Mouse (Mus musculus) ovary, adult 18-20 months (tissue): ENCODE data around the gene Lamtor4.

ENCODE experiments used
- DNase-seq: peaks from one replicate; pipeline ENCODE4 v3.0.0; 2022; ENCODE audit warnings: low spot score, mixed read lengths

Lamtor4 gene

GRCm38 (mm10) chr5:138260834-138261233 is 5.6 kb downstream of the Lamtor4 start:
- no peak for DNase-seq

GRCm38 (mm10) chr5:138262001-138262400 is 6.7 kb downstream of the Lamtor4 start:
- no peak for DNase-seq

GRCm38 (mm10) chr5:138262582-138263240 is 7.4 kb downstream of the Lamtor4 start:
- no peak for DNase-seq

- peak; percentile 82 for DNase-seq
These were observed 8.3 kb downstream of the Lamtor4 start, which contains the start of gene BC037034 for GRCm38 (mm10) chr5:138263260-138264206. BC037034 (minus strand) TSS chr5:138264033.

- DNase-seq: no peak
These were observed 8.9 kb downstream of the Lamtor4 start for GRCm38 (mm10) chr5:138264207-138264578.

- no peak for DNase-seq
These were observed 10.4 kb downstream of the Lamtor4 start for GRCm38 (mm10) chr5:138265712-138266111.

GRCm38 (mm10) chr5:138267114-138267513 is 11.8 kb downstream of the Lamtor4 start:
- no peak for DNase-seq

- DNase-seq: no peak
These were observed 13.7 kb downstream of the Lamtor4 start for GRCm38 (mm10) chr5:138268980-138269379.

- no peak for DNase-seq
These were observed 15.9 kb downstream of the Lamtor4 start for GRCm38 (mm10) chr5:138271232-138271631.

GRCm38 (mm10) chr5:138272409-138272923 is 17.2 kb downstream of the Lamtor4 start, which contains the start of gene Gal3st4:
Gal3st4 (minus strand) TSS chr5:138272840.
- DNase-seq: no peak

- DNase-seq: no peak
These were observed 18.9 kb downstream of the Lamtor4 start for GRCm38 (mm10) chr5:138274186-138274585.

- DNase-seq: no peak
These were observed 20.2 kb downstream of the Lamtor4 start for GRCm38 (mm10) chr5:138275216-138276050.

- DNase-seq: no peak
These were observed 22.7 kb downstream of the Lamtor4 start for GRCm38 (mm10) chr5:138277994-138278393.

- peak; percentile 83 for DNase-seq
These were observed 24.5 kb downstream of the Lamtor4 start, which contains the start of the genes Gm43720, Gpc2 and Stag3 for GRCm38 (mm10) chr5:138279585-138280424. Gm43720 (minus strand) TSS chr5:138279958. Gpc2 (minus strand) TSS chr5:138280005. Stag3 (plus strand) TSS chr5:138280240.

- no peak for DNase-seq
These were observed 25.1 kb downstream of the Lamtor4 start for GRCm38 (mm10) chr5:138280425-138280768.

- no peak for DNase-seq
These were observed 25.5 kb downstream of the Lamtor4 start for GRCm38 (mm10) chr5:138280829-138281228.

GRCm38 (mm10) chr5:138281798-138282197 is 26.5 kb downstream of the Lamtor4 start:
- DNase-seq: no peak

- DNase-seq: no peak
These were observed 28.3 kb downstream of the Lamtor4 start for GRCm38 (mm10) chr5:138283540-138283939.

- no peak for DNase-seq
These were observed 32.6 kb downstream of the Lamtor4 start for GRCm38 (mm10) chr5:138287861-138288260.

GRCm38 (mm10) chr5:138291638-138292037 is 36.4 kb downstream of the Lamtor4 start:
- DNase-seq: no peak

GRCm38 (mm10) chr5:138294158-138294557 is 38.9 kb downstream of the Lamtor4 start:
- no peak for DNase-seq
